Mouse (Mus musculus) forebrain, embryonic 10.5 days (tissue): ENCODE data around the gene Glis2. TPM values are rescaled to one million over a fixed set of nuclear protein-coding genes. Genes with fewer than 3 reads are reported as not detected.

Experiments used
- DNase-seq: peaks from one replicate; pipeline ENCODE4 v3.0.0-alpha.2; 2017; ENCODE audit warnings: low spot score; ENCODE audit errors: extremely low spot score
- H3K27ac ChIP-seq: fragments of 300-500 bp; sonication (generic); 2 replicates; pipeline ENCODE4 v1.5.1; 2016; ENCODE audit warnings: mild to moderate bottlenecking
- H3K27me3 ChIP-seq: fragments of 300-500 bp; sonication (generic); 2 replicates; pipeline ENCODE4 v1.6.1; 2016; ENCODE audit warnings: mild to moderate bottlenecking; ENCODE audit not compliant: poor library complexity, severe bottlenecking
- H3K36me3 ChIP-seq: fragments of 300-500 bp; sonication (generic); replicated peaks from 2 replicates; pipeline ENCODE4 v1.6.1; 2016; ENCODE audit warnings: mild to moderate bottlenecking, moderate library complexity
- H3K4me1 ChIP-seq: fragments of 300-500 bp; sonication (generic); 2 replicates; pipeline ENCODE4 v1.6.1; 2016
- H3K4me3 ChIP-seq: fragments of 300-500 bp; sonication (generic); 2 replicates; pipeline ENCODE4 v1.5.1; 2016; ENCODE audit warnings: mild to moderate bottlenecking, moderate library complexity
- H3K9me3 ChIP-seq: fragments of 300-500 bp; sonication (generic); 2 replicates; pipeline ENCODE4 v1.6.1; 2016; ENCODE audit warnings: mild to moderate bottlenecking, moderate library complexity
- WGBS: fragments of 180-500 bp; shearing (Covaris S2); methylation state at CpG from one replicate; pipeline ENCODE4 v1.1.7; 2016; 5-methylcytosine and 5-hydroxymethylcytosine counted together
- polyA plus RNA-seq: library from polyadenylated mRNA; unstranded; fragments of >200 nt; fragmentation: Nextera tagmentation; extraction: Ambion mirVana; gene quantifications from 2 replicates; pipeline ENCODE4 v1.2.1, GENCODE M21; 2016

Glis2 gene
- polyA plus RNA-seq, 1 experiment from 2014 or later, result 23.2 TPM

DNA sequence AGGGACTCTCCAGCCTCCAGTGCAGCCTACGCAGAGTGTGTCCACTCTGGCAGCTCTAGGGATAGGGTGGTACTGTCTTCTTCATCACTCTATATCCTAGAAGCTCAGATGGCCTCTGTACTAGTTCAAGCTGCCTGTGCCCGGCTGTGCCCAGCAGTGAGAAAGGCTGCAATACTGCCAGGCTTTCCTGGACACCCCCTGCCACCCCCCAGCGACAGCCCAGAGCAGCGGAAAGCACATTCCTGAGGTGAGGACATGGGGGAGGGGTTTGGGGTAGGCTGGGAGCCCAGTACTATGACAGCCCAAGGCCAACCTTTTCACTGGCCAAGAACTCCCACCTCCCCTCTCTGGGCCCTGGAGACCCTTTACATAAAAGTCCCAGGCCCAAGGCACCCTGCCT is 41.2 kb downstream of the Glis2 start:
- no peaks in the 10 kb centered on the region for H3K9me3 ChIP-seq
- peaks cover 19% of the 10 kb centered on the region for H3K36me3 ChIP-seq
- no peak overlapping the region for H3K4me3 ChIP-seq
- H3K4me1 ChIP-seq, result peaks cover 18% of the 10 kb centered on the region
- WGBS, result 73% methylated on average over 4 of the region's 4 CpGs
- 0 out of 2 replicates have a peak overlapping the region, but pooled peaks have one; percentile 9 for H3K27ac ChIP-seq
- no peaks in the 10 kb centered on the region for H3K27me3 ChIP-seq
- DNase-seq, result no peak

DNA sequence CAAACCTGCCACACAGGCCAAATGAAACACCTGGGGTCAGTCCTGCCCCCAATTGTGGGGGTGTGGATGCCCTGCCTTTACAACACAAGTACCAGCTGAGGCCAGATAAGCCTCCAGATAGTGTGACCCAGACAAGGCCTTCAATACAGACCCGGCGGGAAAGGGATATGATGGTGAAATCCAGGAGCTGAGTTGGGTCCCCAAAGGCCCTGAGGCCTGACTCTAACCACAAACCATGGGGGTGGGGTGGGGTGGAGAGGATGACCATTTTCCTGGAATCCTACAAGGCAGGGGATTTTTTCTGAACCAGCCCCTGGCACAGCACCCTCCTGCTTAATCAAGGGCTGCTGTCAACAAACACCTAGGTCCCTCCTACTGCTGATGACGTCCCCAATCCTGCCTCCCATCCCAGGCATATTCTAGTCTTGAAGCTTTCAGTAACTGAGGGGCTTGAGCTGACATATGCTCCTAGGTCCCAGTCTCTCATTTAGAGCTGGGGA is 44.4 kb downstream of the Glis2 start:
- Histone ChIP-seq H3K9me3 (no peaks in the 10 kb centered on the region), H3K36me3 (peaks cover 12% of the 10 kb centered on the region), H3K4me3 (no peak overlapping the region), H3K27me3 (no peaks in the 10 kb centered on the region), H3K27ac (no peak overlapping the region), H3K4me1 (peaks cover 49% of the 10 kb centered on the region)
- DNase-seq, result no peak
- 88% methylated on average over 3 of the region's 3 CpGs for WGBS

DNA sequence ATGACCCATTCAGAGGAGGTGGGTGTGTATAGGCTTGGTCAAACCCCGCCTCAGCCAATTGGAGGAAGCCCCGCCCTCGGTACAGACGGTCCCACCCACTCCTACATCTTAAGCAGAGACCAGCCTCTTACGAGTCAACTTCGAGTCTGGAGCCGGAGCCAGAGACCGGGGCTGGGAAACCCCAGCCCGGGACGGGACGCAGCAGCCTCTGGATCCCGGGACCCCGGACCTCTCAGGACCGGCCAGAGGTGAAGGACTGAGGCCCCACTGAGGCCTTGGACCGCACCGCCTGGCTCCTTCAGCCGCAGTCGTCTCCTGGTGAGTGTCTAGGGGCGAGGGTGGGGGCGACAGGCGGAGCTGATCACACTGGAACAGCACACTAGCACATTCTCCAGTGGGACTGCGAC is 45.3 kb downstream of the Glis2 start, which contains the start of the genes Vasn and Dnaja3:
Vasn (plus strand) TSS at position 111 of the 407 bp plus-strand sequence.
Dnaja3 (plus strand) TSS at position 159 of the 407 bp plus-strand sequence.
- H3K4me3 ChIP-seq, result peak within 1 kb of the TSS; percentile 78
- WGBS, result 2% methylated on average over 22 of the region's 22 CpGs
- H3K27me3 ChIP-seq, result no peaks in the 10 kb centered on the region
- no peaks in the 10 kb centered on the region for H3K9me3 ChIP-seq
- H3K4me1 ChIP-seq, result peaks cover 58% of the 10 kb centered on the region
- peak within 1 kb of the TSS; percentile 87 for H3K27ac ChIP-seq
- H3K36me3 ChIP-seq, result peaks cover 14% of the 10 kb centered on the region
- peak; percentile 88 for DNase-seq

DNA sequence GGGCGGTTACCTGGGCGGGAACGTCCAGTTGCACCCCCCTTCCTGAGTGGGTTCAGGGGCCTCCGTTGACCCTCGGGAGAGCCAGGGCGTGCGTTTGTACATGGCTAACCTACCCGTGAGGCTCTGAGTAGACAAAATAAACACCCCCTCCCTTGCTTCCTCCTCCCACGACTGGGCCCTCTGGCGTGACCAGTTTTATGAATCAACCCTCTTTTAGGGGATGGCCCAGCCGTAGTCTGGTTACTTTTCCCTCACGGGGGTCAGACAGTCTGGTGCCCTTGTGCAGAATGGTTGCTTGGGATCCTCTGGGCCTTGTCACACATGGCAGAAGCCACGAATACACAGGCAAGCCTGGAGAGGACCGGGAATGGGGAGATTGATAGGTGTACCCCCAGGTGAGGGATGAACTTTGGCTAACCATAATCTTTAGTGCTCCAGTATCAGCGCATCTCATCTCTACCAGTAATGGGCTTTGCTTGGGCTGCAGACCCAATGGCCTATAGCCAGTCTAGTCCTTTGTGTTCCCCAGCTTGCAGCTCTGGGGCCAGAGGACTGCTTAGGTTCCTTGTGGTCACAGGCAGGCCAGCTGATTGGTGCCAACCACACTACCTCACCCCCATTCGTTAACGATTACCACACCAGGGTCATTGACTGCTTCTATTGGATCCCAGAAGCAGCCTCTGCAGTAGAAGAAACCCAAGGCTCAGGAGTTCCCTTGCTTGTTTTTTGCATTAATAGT is 45.9 kb downstream of the Glis2 start:
- Histone ChIP-seq H3K27me3 (no peaks in the 10 kb centered on the region), H3K9me3 (no peaks in the 10 kb centered on the region), H3K4me1 (peaks cover 59% of the 10 kb centered on the region), H3K4me3 (peak overlapping the region; percentile 78), H3K27ac (peak overlapping the region; percentile 87), H3K36me3 (peaks cover 14% of the 10 kb centered on the region)
- DNase-seq, result no peak
- 15% methylated on average over 17 of the region's 17 CpGs for WGBS

DNA sequence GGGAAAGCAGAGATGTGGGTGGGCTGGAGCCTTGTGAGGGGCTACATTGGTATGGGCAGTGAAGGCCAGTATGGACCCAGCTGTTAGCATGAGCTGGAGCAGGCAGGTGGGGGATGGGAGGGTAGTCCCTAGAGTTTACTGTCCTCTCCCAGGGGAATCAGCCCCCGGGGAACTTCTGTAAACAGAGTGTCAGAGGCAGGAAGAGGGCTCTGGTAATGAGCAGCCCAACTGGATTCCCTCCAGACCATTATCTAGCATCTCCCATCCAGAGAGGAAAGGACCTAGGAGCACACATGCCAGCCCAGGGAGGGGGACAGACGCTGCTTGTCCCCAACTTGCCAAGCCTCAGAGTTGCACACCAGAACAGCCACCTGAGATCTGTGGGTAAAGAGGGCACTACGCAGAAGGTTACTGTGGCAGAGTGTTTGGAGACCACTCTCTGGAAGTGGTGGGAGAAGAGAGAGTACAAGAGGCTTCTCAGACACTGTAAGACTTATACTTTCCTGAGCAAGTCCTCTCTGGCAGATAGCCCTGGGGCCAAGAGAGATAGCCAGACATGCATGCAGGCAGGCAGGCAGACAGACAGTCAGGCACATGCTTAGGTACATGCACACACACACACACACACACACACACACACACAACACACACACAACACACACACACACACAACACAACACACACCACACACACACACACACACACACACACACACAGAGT is 46.8 kb downstream of the Glis2 start:
- no peak for DNase-seq
- WGBS, result 52% methylated on average over 3 of the region's 3 CpGs
- H3K36me3 ChIP-seq, result peaks cover 20% of the 10 kb centered on the region
- H3K4me3 ChIP-seq, result peak overlapping the region; percentile 78
- H3K9me3 ChIP-seq, result no peaks in the 10 kb centered on the region
- H3K4me1 ChIP-seq, result peaks cover 65% of the 10 kb centered on the region
- peak overlapping the region; percentile 87 for H3K27ac ChIP-seq
- no peaks in the 10 kb centered on the region for H3K27me3 ChIP-seq

DNA sequence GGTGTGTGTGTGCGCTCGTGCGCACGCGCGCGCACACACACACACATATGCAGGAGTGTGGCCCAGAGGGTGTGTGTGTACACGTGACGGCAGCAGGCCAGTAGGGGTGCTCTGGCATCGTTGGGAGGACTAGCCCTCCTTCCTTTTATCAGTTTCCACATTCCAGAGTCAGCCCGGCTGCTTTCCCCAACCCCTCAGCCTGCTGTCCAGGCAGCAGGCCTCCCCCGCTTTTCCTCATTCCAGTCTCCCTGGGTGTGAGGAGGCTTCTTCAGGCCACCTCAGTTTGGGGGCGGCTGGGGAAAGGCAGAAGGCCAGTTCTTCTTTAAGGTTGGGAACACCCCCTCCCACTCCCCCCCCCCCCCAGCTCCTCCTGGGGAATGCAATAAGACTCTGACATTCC is 47.7 kb downstream of the Glis2 start:
- Histone ChIP-seq H3K9me3 (no peaks in the 10 kb centered on the region), H3K27me3 (no peaks in the 10 kb centered on the region), H3K36me3 (peaks cover 20% of the 10 kb centered on the region), H3K27ac (peak overlapping the region; percentile 87), H3K4me3 (peak overlapping the region; percentile 78), H3K4me1 (peaks cover 74% of the 10 kb centered on the region)
- 38% methylated on average over 13 of the region's 13 CpGs for WGBS
- peak; percentile 51 for DNase-seq

DNA sequence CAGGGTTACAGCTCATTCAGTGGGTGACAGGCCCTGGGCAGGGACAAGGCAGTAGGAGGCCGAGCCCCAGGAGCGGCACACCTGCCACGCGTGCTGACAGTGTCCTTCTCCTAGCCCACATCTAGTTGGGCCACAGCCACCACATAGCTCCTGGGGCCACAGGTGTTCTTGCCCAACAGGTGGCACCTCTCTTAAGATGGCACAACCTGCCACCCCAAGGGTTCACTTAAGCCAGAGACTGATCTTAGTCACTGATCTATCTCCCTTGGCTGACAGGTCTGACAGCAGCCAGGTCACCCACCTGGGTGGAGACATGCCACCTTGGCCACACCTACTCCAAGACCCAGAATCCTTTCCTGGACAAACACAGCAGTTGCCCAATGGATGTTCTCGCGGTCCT is 48.4 kb downstream of the Glis2 start:
- peaks cover 82% of the 10 kb centered on the region for H3K4me1 ChIP-seq
- no peak for DNase-seq
- WGBS, result 86% methylated on average over 6 of the region's 6 CpGs
- no peaks in the 10 kb centered on the region for H3K9me3 ChIP-seq
- peak overlapping the region; percentile 78; the same call in 1 of the 2 replicates for H3K4me3 ChIP-seq
- no peaks in the 10 kb centered on the region for H3K27me3 ChIP-seq
- H3K36me3 ChIP-seq, result peaks cover 24% of the 10 kb centered on the region
- peak overlapping the region; percentile 87 for H3K27ac ChIP-seq

DNA sequence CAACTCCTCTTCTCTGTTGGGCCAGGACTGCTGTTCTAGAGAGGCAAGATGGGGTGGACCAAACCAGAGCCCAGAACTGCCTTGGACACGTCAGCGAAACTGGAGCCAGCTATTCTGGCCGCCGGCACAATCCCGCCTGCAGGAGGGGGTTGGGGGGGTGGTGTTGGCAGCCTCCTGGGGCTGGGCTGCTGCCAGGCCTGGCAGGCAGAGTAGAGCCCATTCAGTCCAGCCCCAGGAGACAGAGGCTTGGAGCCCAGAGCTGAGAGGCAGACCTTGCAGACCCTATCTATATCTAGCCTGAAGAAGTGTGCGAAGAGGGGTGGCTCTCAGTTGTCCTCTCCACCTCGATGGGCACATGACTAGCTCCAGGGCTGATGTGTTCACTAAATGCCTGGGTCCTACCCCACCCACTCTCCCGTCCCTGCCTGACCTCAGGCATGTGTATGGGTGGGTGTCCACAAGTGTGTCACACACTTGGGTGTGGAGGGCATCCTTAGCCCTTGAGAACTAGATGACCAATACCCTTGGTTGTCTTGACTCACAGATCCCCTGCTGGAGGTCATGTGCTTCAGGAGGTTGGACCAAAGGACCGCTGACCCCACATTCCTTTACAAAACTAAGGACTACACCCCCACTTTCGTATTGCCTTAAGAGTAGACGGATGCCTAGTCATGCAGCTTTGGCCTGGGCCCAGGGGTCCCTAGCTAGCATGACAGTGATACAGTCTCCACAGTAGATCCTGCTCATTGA is 49.3 kb downstream of the Glis2 start:
- Histone ChIP-seq H3K36me3 (peaks cover 33% of the 10 kb centered on the region), H3K27ac (peak overlapping the region; percentile 87; the same call in 1 of the 2 replicates), H3K4me1 (peaks cover 91% of the 10 kb centered on the region), H3K4me3 (no peak overlapping the region), H3K9me3 (no peaks in the 10 kb centered on the region), H3K27me3 (no peaks in the 10 kb centered on the region)
- no peak for DNase-seq
- WGBS, result 80% methylated on average over 11 of the region's 11 CpGs

DNA sequence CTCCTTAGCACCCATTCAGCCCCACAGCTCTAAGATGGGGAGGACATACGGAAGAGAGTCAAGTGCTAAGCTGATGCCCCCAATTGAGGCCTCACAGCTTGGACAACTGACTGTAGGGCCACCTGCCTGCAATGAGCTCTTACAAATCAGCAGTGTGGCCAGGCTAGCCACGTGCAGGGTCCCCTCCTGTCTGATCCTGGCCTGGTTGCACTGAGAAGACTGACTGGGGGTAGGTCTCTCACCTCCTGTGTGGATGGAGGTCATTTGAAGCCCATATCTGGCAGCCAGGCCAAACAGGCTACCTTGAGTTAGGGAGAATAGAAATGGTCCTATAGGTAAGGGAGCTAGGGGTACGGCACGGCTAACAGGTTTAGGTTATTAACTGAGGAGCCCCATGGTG is 51.4 kb downstream of the Glis2 start:
- Histone ChIP-seq H3K27me3 (no peaks in the 10 kb centered on the region), H3K9me3 (no peaks in the 10 kb centered on the region), H3K36me3 (peaks cover 53% of the 10 kb centered on the region), H3K4me3 (no peak overlapping the region), H3K27ac (peak overlapping the region; percentile 25; the same call in 1 of the 2 replicates), H3K4me1 (peaks cover 82% of the 10 kb centered on the region)
- WGBS, result 83% methylated on average over 4 of the region's 4 CpGs
- no peak for DNase-seq

DNA sequence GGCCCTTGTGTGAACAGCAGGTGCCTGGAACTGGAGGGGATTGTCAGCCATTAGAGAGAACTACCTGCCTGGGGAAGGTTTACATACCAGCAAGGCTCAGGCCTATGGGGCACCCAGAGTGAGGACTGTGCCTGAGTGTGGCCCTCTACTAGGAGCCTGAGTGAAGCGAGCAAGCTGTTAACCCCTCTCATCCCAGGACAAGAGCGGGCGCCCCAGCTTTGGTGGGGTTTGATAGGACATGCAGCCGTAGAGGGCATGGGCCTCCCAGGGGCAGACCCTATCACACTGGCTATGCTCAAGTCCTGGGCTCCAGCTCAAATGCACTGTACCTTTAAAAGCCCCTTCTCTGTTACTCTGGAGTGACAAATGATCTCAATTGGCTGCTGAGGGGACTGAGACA is 52.3 kb downstream of the Glis2 start:
- Histone ChIP-seq H3K36me3 (peaks cover 62% of the 10 kb centered on the region), H3K4me3 (no peak overlapping the region), H3K27me3 (no peaks in the 10 kb centered on the region), H3K9me3 (no peaks in the 10 kb centered on the region), H3K4me1 (peaks cover 82% of the 10 kb centered on the region), H3K27ac (peak overlapping the region; percentile 20; the same call in 1 of the 2 replicates)
- DNase-seq, result no peak
- 78% methylated on average over 4 of the region's 4 CpGs for WGBS

DNA sequence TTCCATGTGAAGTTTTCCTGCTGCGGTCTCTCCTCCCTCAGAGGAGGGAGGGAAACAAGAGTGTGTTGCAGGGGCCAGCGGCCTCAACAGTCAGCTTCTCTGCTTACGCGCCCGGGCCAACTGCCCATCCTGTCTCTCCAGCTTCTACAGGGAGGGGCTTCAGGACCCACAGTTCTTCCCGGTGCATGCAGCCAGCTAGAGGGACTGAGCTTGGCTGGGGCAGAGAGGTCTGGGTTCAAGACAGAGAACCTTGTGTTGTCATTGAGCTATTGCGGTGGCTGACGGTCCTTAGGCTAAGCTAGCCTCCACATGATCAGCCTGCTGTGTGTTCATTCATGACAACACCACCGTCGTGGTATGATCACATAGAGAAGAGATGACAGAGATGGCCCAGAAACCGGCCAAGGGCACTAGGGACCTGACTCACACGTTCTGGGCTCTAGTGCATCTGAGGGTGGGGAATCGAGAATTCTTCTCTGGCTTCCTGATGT is 53.2 kb downstream of the Glis2 start:
- no peaks in the 10 kb centered on the region for H3K9me3 ChIP-seq
- H3K36me3 ChIP-seq, result peaks cover 69% of the 10 kb centered on the region
- WGBS, result 75% methylated on average over 13 of the region's 13 CpGs
- DNase-seq, result no peak
- H3K4me1 ChIP-seq, result peaks cover 82% of the 10 kb centered on the region
- peak overlapping the region; percentile 37; the same call in 1 of the 2 replicates for H3K27ac ChIP-seq
- H3K4me3 ChIP-seq, result no peak overlapping the region
- no peaks in the 10 kb centered on the region for H3K27me3 ChIP-seq

DNA sequence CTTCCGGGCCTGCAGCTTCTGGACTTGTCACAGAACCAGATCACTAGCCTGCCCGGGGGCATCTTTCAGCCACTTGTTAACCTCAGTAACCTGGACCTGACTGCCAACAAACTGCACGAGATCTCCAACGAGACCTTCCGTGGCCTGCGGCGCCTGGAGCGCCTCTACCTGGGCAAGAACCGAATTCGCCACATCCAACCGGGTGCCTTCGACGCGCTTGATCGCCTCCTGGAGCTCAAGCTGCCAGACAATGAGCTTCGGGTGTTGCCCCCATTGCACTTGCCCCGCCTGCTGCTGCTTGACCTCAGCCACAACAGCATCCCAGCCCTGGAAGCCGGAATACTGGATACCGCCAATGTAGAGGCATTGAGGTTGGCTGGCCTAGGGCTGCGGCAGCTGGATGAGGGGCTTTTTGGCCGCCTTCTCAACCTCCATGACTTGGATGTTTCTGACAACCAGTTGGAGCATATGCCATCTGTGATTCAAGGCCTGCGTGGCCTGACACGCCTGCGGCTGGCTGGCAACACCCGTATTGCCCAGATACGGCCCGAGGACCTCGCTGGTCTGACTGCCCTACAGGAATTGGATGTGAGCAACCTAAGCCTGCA is 54.0 kb downstream of the Glis2 start:
- Histone ChIP-seq H3K9me3 (no peaks in the 10 kb centered on the region), H3K27me3 (no peaks in the 10 kb centered on the region), H3K4me3 (no peak overlapping the region), H3K4me1 (peaks cover 80% of the 10 kb centered on the region), H3K36me3 (peaks cover 71% of the 10 kb centered on the region), H3K27ac (no peak overlapping the region)
- 89% methylated on average over 28 of the region's 28 CpGs for WGBS
- DNase-seq, result no peak
